Mouse (Mus musculus): ENCODE data around the gene Sptlc2.
A peak's percentile ranks its signal among the peaks of the same experiment; 100 is the strongest.

Gene Sptlc2

GRCm38 (mm10) chr12:87274853-87275831, 113.0 kb downstream of the Sptlc2 start:
- no peak for DNase-seq

- DNase-seq: peak; percentile 36
Observed at GRCm38 (mm10) chr12:87267682-87268081, 120.5 kb downstream of the Sptlc2 start.

GRCm38 (mm10) chr12:87266827-87267603, 121.1 kb downstream of the Sptlc2 start:
- no peak for DNase-seq

GRCm38 (mm10) chr12:87266108-87266826, 121.9 kb downstream of the Sptlc2 start, which contains the start of the genes Vipas39 and Ahsa1:
Gene Vipas39 (minus strand): TSS chr12:87266256.
Gene Ahsa1 (plus strand): TSS chr12:87266479.
- peak; percentile 81 for DNase-seq

- no peak for DNase-seq
Observed at GRCm38 (mm10) chr12:87265444-87265843, 122.7 kb downstream of the Sptlc2 start.

GRCm38 (mm10) chr12:87260562-87260961, 127.6 kb downstream of the Sptlc2 start:
- DNase-seq: no peak

- no peak for DNase-seq
Observed at GRCm38 (mm10) chr12:87256629-87257028, 131.5 kb downstream of the Sptlc2 start.
